Mouse (Mus musculus): ENCODE data around the gene 4930579F01Rik.

4930579F01Rik gene

GRCm38 (mm10) chr3:138216091-138216490, 22.5 kb upstream of the 4930579F01Rik start:
- no peak for DNase-seq (ENCODE audit: low spot score in 2 of 2)

- DNase-seq (ENCODE audit: low spot score in 2 of 2) = no peak
Measured at GRCm38 (mm10) chr3:138215395-138215989, 21.9 kb upstream of the 4930579F01Rik start.

GRCm38 (mm10) chr3:138212431-138212951, 18.9 kb upstream of the 4930579F01Rik start:
- DNase-seq (ENCODE audit: low spot score in 2 of 2) = no peak

- no peak for DNase-seq (ENCODE audit: low spot score in 2 of 2)
Measured at GRCm38 (mm10) chr3:138210432-138211075, 16.9 kb upstream of the 4930579F01Rik start.

- no peak for DNase-seq (ENCODE audit: low spot score in 2 of 2)
Measured at GRCm38 (mm10) chr3:138208821-138209220, 15.2 kb upstream of the 4930579F01Rik start.

GRCm38 (mm10) chr3:138198722-138199068, 5.1 kb upstream of the 4930579F01Rik start:
- DNase-seq (ENCODE audit: low spot score in 2 of 2) = no peak

- peak; percentile 92 to 95 for DNase-seq (ENCODE audit: low spot score in 2 of 2)
Measured at GRCm38 (mm10) chr3:138197973-138198721, 4.5 kb upstream of the 4930579F01Rik start.

GRCm38 (mm10) chr3:138197556-138197955, 3.9 kb upstream of the 4930579F01Rik start:
- no peak for DNase-seq (ENCODE audit: low spot score in 2 of 2)

GRCm38 (mm10) chr3:138197093-138197492, 3.5 kb upstream of the 4930579F01Rik start:
- no peak for DNase-seq (ENCODE audit: low spot score in 2 of 2)

GRCm38 (mm10) chr3:138192260-138192659, 1.4 kb downstream of the 4930579F01Rik start:
- no peak for DNase-seq (ENCODE audit: low spot score in 2 of 2)

GRCm38 (mm10) chr3:138185995-138186930, 7.4 kb downstream of the 4930579F01Rik start:
- DNase-seq (ENCODE audit: low spot score in 2 of 2) = no peak

- no peak for DNase-seq (ENCODE audit: low spot score in 2 of 2)
Measured at GRCm38 (mm10) chr3:138185290-138185689, 8.3 kb downstream of the 4930579F01Rik start.

GRCm38 (mm10) chr3:138183371-138183770, 10.3 kb downstream of the 4930579F01Rik start:
- DNase-seq (ENCODE audit: low spot score in 2 of 2) = no peak

GRCm38 (mm10) chr3:138182019-138182418, 11.6 kb downstream of the 4930579F01Rik start:
- DNase-seq (ENCODE audit: low spot score in 2 of 2) = no peak

- DNase-seq (ENCODE audit: low spot score in 2 of 2) = no peak
Measured at GRCm38 (mm10) chr3:138175551-138175950, 18.1 kb downstream of the 4930579F01Rik start.

GRCm38 (mm10) chr3:138173291-138173690, 20.3 kb downstream of the 4930579F01Rik start:
- no peak for DNase-seq (ENCODE audit: low spot score in 2 of 2)

- peak in 1 of 2 experiments; percentile 5 for DNase-seq (ENCODE audit: low spot score in 2 of 2)
Measured at GRCm38 (mm10) chr3:138162553-138163183, 31.0 kb downstream of the 4930579F01Rik start.

GRCm38 (mm10) chr3:138161623-138162022, 32.0 kb downstream of the 4930579F01Rik start:
- DNase-seq (ENCODE audit: low spot score in 2 of 2) = no peak

- DNase-seq (ENCODE audit: low spot score in 2 of 2) = peak in 1 of 2 experiments; percentile 32
Measured at GRCm38 (mm10) chr3:138156651-138157050, 37.0 kb downstream of the 4930579F01Rik start.

GRCm38 (mm10) chr3:138155062-138155461, 38.6 kb downstream of the 4930579F01Rik start:
- DNase-seq (ENCODE audit: low spot score in 2 of 2) = no peak

GRCm38 (mm10) chr3:138148811-138149210, 44.8 kb downstream of the 4930579F01Rik start:
- DNase-seq (ENCODE audit: low spot score in 2 of 2) = no peak
